Mouse (Mus musculus) right cerebral cortex, postnatal 4 days (tissue): Measurements from ENCODE around the gene Ms4a14.
"Not testable (repeated sequence)": the region's sequence is repeated elsewhere in the genome, so short reads cannot be mapped to it uniquely, and the experiment has no call there.

Experiments used
- DNase-seq: peaks from one replicate; pipeline ENCODE4 v3.0.0-alpha.2; 2022

Ms4a14 gene

GRCm38 (mm10) chr19:11314354-11314753 is at the start of gene Ms4a14:
TSS of gene Ms4a14 (minus strand) at chr19:11314454.
- DNase-seq = no peak

GRCm38 (mm10) chr19:11362002-11362401 is 47.7 kb upstream of the Ms4a14 start:
- DNase-seq = no peak

GRCm38 (mm10) chr19:11360106-11360505 is 45.9 kb upstream of the Ms4a14 start:
- DNase-seq = no peak

- DNase-seq = no peak
Observed at GRCm38 (mm10) chr19:11355730-11356129, 41.5 kb upstream of the Ms4a14 start.

GRCm38 (mm10) chr19:11351878-11352277 is 37.6 kb upstream of the Ms4a14 start:
- DNase-seq = no peak

GRCm38 (mm10) chr19:11349698-11350481 is 35.6 kb upstream of the Ms4a14 start:
- no peak for DNase-seq

- DNase-seq = no peak
Observed at GRCm38 (mm10) chr19:11343992-11344391, 29.7 kb upstream of the Ms4a14 start.

GRCm38 (mm10) chr19:11343147-11343546 is 28.9 kb upstream of the Ms4a14 start:
- DNase-seq = no peak

GRCm38 (mm10) chr19:11335932-11336331 is 21.7 kb upstream of the Ms4a14 start, which contains the start of gene Ms4a7:
TSS of gene Ms4a7 (minus strand) at chr19:11336146.
- DNase-seq = no peak

- no peak for DNase-seq
Observed at GRCm38 (mm10) chr19:11321123-11321522, 6.9 kb upstream of the Ms4a14 start.

GRCm38 (mm10) chr19:11316786-11317185 is 2.5 kb upstream of the Ms4a14 start:
- no peak for DNase-seq

- no peak for DNase-seq
Observed at GRCm38 (mm10) chr19:11308888-11309287, 5.4 kb downstream of the Ms4a14 start.

- DNase-seq = not testable (repeated sequence)
Observed at GRCm38 (mm10) chr19:11299529-11299928, 14.7 kb downstream of the Ms4a14 start.

- DNase-seq = no peak
Observed at GRCm38 (mm10) chr19:11298939-11299338, 15.3 kb downstream of the Ms4a14 start.

GRCm38 (mm10) chr19:11293616-11294015 is 20.6 kb downstream of the Ms4a14 start:
- not testable (repeated sequence) for DNase-seq

GRCm38 (mm10) chr19:11292990-11293389 is 21.3 kb downstream of the Ms4a14 start:
- no peak for DNase-seq

GRCm38 (mm10) chr19:11283773-11284172 is 30.5 kb downstream of the Ms4a14 start, which contains the start of gene Ms4a5:
TSS of gene Ms4a5 (minus strand) at chr19:11283873.
- no peak for DNase-seq

GRCm38 (mm10) chr19:11280223-11280622 is 34.0 kb downstream of the Ms4a14 start:
- DNase-seq = no peak

- no peak for DNase-seq
Observed at GRCm38 (mm10) chr19:11276431-11276830, 37.8 kb downstream of the Ms4a14 start.

GRCm38 (mm10) chr19:11266956-11267355 is 47.3 kb downstream of the Ms4a14 start:
- DNase-seq = no peak

GRCm38 (mm10) chr19:11266052-11266845 is 48.0 kb downstream of the Ms4a14 start, which contains the start of gene Ms4a1:
TSS of gene Ms4a1 (minus strand) at chr19:11266241.
- DNase-seq = no peak

GRCm38 (mm10) chr19:11264602-11265185 is 49.6 kb downstream of the Ms4a14 start:
- no peak for DNase-seq

- DNase-seq = no peak
Observed at GRCm38 (mm10) chr19:11263549-11263948, 50.7 kb downstream of the Ms4a14 start.
